Mouse (Mus musculus): ENCODE data around the gene Zfpl1.

- TF ChIP-seq GATA1 (IDR thresholded peaks at IDR 0.05; ENCODE audit: borderline replicate concordance, low read length) (no peak), FLI1 (IDR thresholded peaks at IDR 0.05; ENCODE audit: low read length) (no peak)
Measured at GRCm38 (mm10) chr19:6061641-6062302, 23.0 kb downstream of the Zfpl1 start.
